Mouse (Mus musculus) C2C12 (cell line): ENCODE measurements around the gene Bri3.

Experiments
- CEBPB ChIP-seq: IDR thresholded peaks from one replicate; pipeline ENCODE4 v1.6.1; 2011; ENCODE audit warnings: low read depth, mild to moderate bottlenecking, control low read depth, moderate library complexity
- CTCF ChIP-seq: IDR thresholded peaks from one replicate; pipeline ENCODE4 v1.5.1; 2011; ENCODE audit not compliant: control insufficient read depth, insufficient read depth, insufficient read length
- FOSL1 ChIP-seq: IDR thresholded peaks from one replicate; pipeline ENCODE4 v1.8.0; 2011; ENCODE audit warnings: mild to moderate bottlenecking, low read length; ENCODE audit not compliant: poor library complexity, insufficient read depth, severe bottlenecking
- MAX ChIP-seq: IDR thresholded peaks from one replicate; pipeline ENCODE4 v1.6.1; 2011; ENCODE audit warnings: mild to moderate bottlenecking, control low read depth
- MYOD1 ChIP-seq: IDR thresholded peaks from one replicate; pipeline ENCODE4 v1.6.1; 2011; ENCODE audit warnings: low read depth; ENCODE audit not compliant: control insufficient read depth, insufficient read length
- MYOG ChIP-seq: IDR thresholded peaks from one replicate; pipeline ENCODE4 v1.6.1; 2011; ENCODE audit not compliant: control insufficient read depth, insufficient read length; ENCODE audit errors: extremely low read depth
- USF1 ChIP-seq: IDR thresholded peaks from one replicate; pipeline ENCODE4 v1.6.1; 2011; ENCODE audit warnings: low read depth, mild to moderate bottlenecking, control low read depth, moderate library complexity

- TF ChIP-seq CTCF = no peak
- TF ChIP-seq CEBPB = no peak
- TF ChIP-seq MAX = no peak
- no peak for TF ChIP-seq MYOG
- TF ChIP-seq USF1 = no peak
- no peak for TF ChIP-seq FOSL1
- TF ChIP-seq MYOD1 = no peak
Measured at GRCm38 (mm10) chr5:144296090-144296604, 51.9 kb downstream of the Bri3 start.
